Mouse (Mus musculus): ENCODE results near the gene Tjp3. TPM values are rescaled to one million over a fixed set of nuclear protein-coding genes. Genes with fewer than 3 reads are reported as not detected.
A peak's percentile ranks its signal among the peaks of the same experiment; 100 is the strongest.

The Tjp3 gene
- polyA plus RNA-seq, 1 experiment: 1.6 TPM

GRCm38 (mm10) chr10:81277676-81278075 is 13.7 kb downstream of the Tjp3 start:
- Histone ChIP-seq H3K4me3 (ENCODE audit: insufficient read depth, low read depth, low read length) (no peak overlapping the region), H3K4me1 (ENCODE audit: control insufficient read depth, insufficient read depth, insufficient read length, low read length) (no peaks in the 10 kb centered on the region), H3K27ac (replicated peaks; ENCODE audit: low read depth, low read length) (no peak overlapping the region)

- Histone ChIP-seq H3K4me3 (ENCODE audit: insufficient read depth, low read depth, low read length) (no peak overlapping the region), H3K4me1 (ENCODE audit: control insufficient read depth, insufficient read depth, insufficient read length, low read length) (peaks cover 6% of the 10 kb centered on the region; the same call in 1 of the 2 replicates), H3K27ac (replicated peaks; ENCODE audit: low read depth, low read length) (no peak overlapping the region)
Measured at GRCm38 (mm10) chr10:81273842-81274241, 17.5 kb downstream of the Tjp3 start.

- Histone ChIP-seq H3K4me1 (ENCODE audit: control insufficient read depth, insufficient read depth, insufficient read length, low read length) (peaks cover 8% of the 10 kb centered on the region; the same call in 1 of the 2 replicates), H3K4me3 (ENCODE audit: insufficient read depth, low read depth, low read length) (no peak overlapping the region), H3K27ac (replicated peaks; ENCODE audit: low read depth, low read length) (no peak overlapping the region)
Measured at GRCm38 (mm10) chr10:81272356-81272755, 19.0 kb downstream of the Tjp3 start.

- Histone ChIP-seq H3K27ac (replicated peaks; ENCODE audit: low read depth, low read length) (peak overlapping the region; percentile 92), H3K4me3 (ENCODE audit: insufficient read depth, low read depth, low read length) (peak overlapping the region; percentile 83)
Measured at GRCm38 (mm10) chr10:81268643-81269412, 22.6 kb downstream of the Tjp3 start.

GRCm38 (mm10) chr10:81268056-81268455 is 23.3 kb downstream of the Tjp3 start:
- peaks cover 8% of the 10 kb centered on the region; the same call in 1 of the 2 replicates for H3K4me1 ChIP-seq (ENCODE audit: control insufficient read depth, insufficient read depth, insufficient read length, low read length)
- H3K27ac ChIP-seq (replicated peaks; ENCODE audit: low read depth, low read length): peak overlapping the region; percentile 92
- H3K4me3 ChIP-seq (ENCODE audit: insufficient read depth, low read depth, low read length): peak overlapping the region; percentile 83

More at GRCm38 (mm10) chr10:81268643-81269412, 22.6 kb downstream of the Tjp3 start:
- peaks cover 8% of the 10 kb centered on the region; the same call in 1 of the 2 replicates for H3K4me1 ChIP-seq (ENCODE audit: control insufficient read depth, insufficient read depth, insufficient read length, low read length)

GRCm38 (mm10) chr10:81266211-81267105 is 24.9 kb downstream of the Tjp3 start, which contains the start of the genes Mrpl54 and Apba3:
Gene Mrpl54 (minus strand): TSS chr10:81266934.
Gene Apba3 (plus strand): TSS chr10:81266960.
- Histone ChIP-seq H3K4me1 (ENCODE audit: control insufficient read depth, insufficient read depth, insufficient read length, low read length) (peaks cover 8% of the 10 kb centered on the region; the same call in 1 of the 2 replicates), H3K27ac (replicated peaks; ENCODE audit: low read depth, low read length) (peak within 1 kb of the TSS; percentile 97)

GRCm38 (mm10) chr10:81265540-81265939 is 25.8 kb downstream of the Tjp3 start:
- Histone ChIP-seq H3K4me3 (ENCODE audit: insufficient read depth, low read depth, low read length) (no peak overlapping the region), H3K4me1 (ENCODE audit: control insufficient read depth, insufficient read depth, insufficient read length, low read length) (peaks cover 8% of the 10 kb centered on the region; the same call in 1 of the 2 replicates), H3K27ac (replicated peaks; ENCODE audit: low read depth, low read length) (no peak overlapping the region)

More at GRCm38 (mm10) chr10:81266211-81267105, 24.9 kb downstream of the Tjp3 start, which contains the start of the genes Mrpl54 and Apba3:
- peak within 1 kb of the TSS; percentile 84 for H3K4me3 ChIP-seq (ENCODE audit: insufficient read depth, low read depth, low read length)

- no peak overlapping the region for H3K27ac ChIP-seq (replicated peaks; ENCODE audit: low read depth, low read length)
- H3K4me3 ChIP-seq (ENCODE audit: insufficient read depth, low read depth, low read length): no peak overlapping the region
- H3K4me1 ChIP-seq (ENCODE audit: control insufficient read depth, insufficient read depth, insufficient read length, low read length): no peaks in the 10 kb centered on the region; the same call in 1 of the 2 replicates
Measured at GRCm38 (mm10) chr10:81261025-81261424, 30.4 kb downstream of the Tjp3 start.

- Histone ChIP-seq H3K27ac (replicated peaks; ENCODE audit: low read depth, low read length) (no peak overlapping the region), H3K4me1 (ENCODE audit: control insufficient read depth, insufficient read depth, insufficient read length, low read length) (no peaks in the 10 kb centered on the region), H3K4me3 (ENCODE audit: insufficient read depth, low read depth, low read length) (no peak overlapping the region)
Measured at GRCm38 (mm10) chr10:81259225-81259884, 32.0 kb downstream of the Tjp3 start.

GRCm38 (mm10) chr10:81257158-81258039 is 34.0 kb downstream of the Tjp3 start:
- H3K27ac ChIP-seq (replicated peaks; ENCODE audit: low read depth, low read length): no peak overlapping the region
- H3K4me3 ChIP-seq (ENCODE audit: insufficient read depth, low read depth, low read length): peak overlapping the region; percentile 28; the same call in 1 of the 2 replicates
- H3K4me1 ChIP-seq (ENCODE audit: control insufficient read depth, insufficient read depth, insufficient read length, low read length): no peaks in the 10 kb centered on the region

GRCm38 (mm10) chr10:81254886-81255285 is 36.5 kb downstream of the Tjp3 start:
- H3K4me3 ChIP-seq (ENCODE audit: insufficient read depth, low read depth, low read length): no peak overlapping the region
- no peak overlapping the region for H3K27ac ChIP-seq (replicated peaks; ENCODE audit: low read depth, low read length)
- H3K4me1 ChIP-seq (ENCODE audit: control insufficient read depth, insufficient read depth, insufficient read length, low read length): no peaks in the 10 kb centered on the region

- Histone ChIP-seq H3K4me3 (ENCODE audit: insufficient read depth, low read depth, low read length) (no peak within 1 kb of the TSS), H3K4me1 (ENCODE audit: control insufficient read depth, insufficient read depth, insufficient read length, low read length) (no peaks in the 10 kb centered on the region), H3K27ac (replicated peaks; ENCODE audit: low read depth, low read length) (no peak within 1 kb of the TSS)
Measured at GRCm38 (mm10) chr10:81252424-81253419, 38.7 kb downstream of the Tjp3 start, which contains the start of gene Matk. Gene Matk (plus strand): TSS chr10:81252935.

GRCm38 (mm10) chr10:81249442-81249841 is 41.9 kb downstream of the Tjp3 start:
- Histone ChIP-seq H3K4me1 (ENCODE audit: control insufficient read depth, insufficient read depth, insufficient read length, low read length) (no peaks in the 10 kb centered on the region), H3K4me3 (ENCODE audit: insufficient read depth, low read depth, low read length) (no peak overlapping the region), H3K27ac (replicated peaks; ENCODE audit: low read depth, low read length) (no peak overlapping the region)

All from brown adipose tissue, adult 24 weeks (tissue).